Mouse (Mus musculus) layer of hippocampus, adult 8-10 months (tissue): Measurements from ENCODE around the gene Hdgf. TPM values are rescaled to one million over a fixed set of nuclear protein-coding genes. Genes with fewer than 3 reads are reported as not detected.
A peak's percentile ranks its signal among the peaks of the same experiment; 100 is the strongest.

ENCODE experiments used
- DNase-seq, 2 experiments: peaks; one replicate each; pipeline ENCODE4 v3.0.0; 2022; ENCODE audit warnings: low spot score in 2 of 2
- total RNA-seq, 4 experiments: library from RNA; stranded (reverse); gene quantifications; 2 replicates each; pipeline ENCODE4 v1.2.4; 2022

The Hdgf gene
- total RNA-seq, 4 experiments from 2014 or later, result 137 to 145 (median 140) TPM

DNA sequence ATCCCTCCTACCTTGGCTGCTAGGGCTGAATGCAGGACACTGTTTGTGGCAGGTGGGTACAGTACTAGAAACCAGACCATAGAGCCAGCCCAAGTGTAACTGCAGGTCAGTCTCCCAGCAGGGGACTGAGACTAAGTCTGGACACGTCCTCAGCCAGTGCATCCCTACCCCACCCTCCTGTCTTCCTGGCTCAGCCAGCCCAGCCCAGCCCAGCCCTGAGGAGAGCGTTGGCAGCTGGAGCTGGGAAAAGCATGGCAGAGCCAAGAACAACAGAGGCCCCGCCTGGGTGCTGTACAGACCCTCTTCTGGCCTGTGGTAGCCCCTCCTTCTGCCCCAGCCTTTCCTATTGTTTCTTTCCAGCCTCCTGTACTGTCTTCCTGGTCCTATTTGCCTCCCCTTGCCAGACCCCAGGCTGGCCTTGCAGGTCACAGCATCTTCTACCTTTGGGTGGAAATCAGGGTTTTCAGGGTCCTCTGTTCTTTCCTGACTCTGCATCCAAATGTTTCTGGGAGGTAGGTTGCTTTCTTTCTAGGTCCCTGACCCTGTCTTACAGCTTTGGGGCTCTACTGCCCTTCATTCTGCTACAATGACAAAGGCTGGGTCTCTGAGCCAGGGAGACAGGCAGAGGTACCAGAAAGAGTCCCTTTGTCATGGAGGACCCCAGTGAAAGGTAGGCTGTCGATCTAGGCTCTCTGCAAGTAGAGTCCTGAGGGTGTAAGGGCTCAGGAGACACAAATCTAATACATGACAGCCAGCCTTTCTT lies 38.9 kb downstream of the Hdgf start:
- no peak for DNase-seq

DNA sequence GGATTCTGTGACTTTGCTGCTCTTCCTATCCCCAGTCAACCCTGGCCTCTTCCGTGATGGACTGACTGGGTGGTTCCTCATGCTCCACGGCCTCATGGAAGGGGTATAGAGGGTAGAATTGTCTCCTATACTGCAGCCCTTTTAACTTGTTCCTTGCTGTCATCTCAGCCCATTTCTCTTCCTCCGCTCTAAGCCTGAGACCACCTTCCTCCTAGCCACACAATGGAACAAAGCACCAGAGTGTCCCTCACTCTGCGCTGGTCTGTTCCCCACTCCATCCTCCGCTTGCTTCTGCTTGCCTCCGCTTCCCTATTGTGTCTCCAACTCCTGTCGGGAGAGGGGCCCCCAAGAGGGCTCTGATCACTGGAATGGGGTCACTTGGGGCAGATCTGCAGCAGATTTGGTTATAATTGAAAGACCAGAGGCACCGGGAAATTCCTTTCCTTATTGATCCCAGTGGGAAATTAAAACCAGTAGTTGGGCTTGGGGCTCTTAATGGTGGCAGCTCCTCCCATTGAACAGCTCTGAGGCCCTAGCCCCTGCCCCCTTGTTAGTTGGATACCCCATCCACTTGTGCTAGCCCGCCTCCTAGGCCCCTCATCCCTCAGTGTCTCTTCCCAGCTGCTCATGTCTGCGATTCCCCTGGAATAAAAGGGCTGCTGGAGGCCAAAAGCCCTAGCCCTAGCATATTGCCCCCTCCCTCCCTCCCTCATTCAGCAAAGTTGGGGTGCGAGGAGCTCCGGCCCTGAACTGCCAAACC lies 39.8 kb downstream of the Hdgf start:
- no peak for DNase-seq

DNA sequence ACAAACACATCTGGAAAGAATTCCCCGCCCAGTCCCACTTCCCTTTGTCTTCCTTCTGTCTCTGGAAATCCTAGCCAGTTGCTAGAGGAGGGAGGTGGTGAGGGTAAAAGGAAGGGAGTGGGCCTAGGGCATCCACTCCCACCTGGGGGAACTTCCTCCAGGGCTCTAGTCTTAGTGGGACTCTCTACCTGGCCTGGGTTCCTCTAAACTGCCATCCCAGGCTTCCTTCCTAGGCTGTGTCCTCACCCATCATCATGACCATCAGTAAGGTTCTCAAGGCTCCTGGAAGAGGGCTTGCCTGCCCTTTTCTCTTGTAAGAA lies 40.4 kb downstream of the Hdgf start:
- no peak for DNase-seq

DNA sequence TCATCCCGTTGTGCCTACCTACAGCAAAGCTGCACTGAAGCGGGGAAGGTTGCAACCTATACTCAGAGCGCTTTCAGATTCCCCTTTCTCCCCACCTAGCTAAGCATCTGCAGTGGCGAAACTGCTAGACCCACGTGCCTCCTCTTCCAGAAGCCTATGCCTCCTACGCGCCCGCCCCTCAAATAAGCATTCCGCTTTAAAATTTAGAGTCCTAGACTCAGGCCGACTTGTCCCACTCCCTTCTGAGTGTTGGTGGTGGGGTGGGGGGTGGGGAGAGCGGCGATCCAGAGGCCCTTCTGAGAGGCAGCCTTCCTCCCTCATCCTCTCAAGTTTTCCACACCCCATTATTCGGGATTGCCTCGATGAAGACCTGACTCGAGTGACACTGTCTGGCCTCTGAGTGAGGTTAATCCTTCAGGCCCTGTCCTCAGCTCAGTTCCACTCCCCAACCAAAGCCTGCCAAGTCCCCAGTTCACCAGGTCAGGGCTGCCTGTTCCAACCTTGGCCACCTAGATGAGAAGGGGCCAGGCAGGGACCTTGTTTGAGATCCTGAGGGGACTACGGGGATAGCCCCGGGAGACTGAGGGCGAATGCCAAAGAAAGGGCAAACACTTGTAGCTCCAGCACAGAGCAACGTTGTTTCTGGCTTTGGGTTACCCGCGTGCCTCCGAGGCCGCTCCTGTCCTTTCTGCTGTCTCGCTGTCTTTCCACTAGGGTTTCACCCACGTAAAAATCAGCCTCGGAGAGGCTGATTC lies 41.1 kb downstream of the Hdgf start:
- no peak for DNase-seq

DNA sequence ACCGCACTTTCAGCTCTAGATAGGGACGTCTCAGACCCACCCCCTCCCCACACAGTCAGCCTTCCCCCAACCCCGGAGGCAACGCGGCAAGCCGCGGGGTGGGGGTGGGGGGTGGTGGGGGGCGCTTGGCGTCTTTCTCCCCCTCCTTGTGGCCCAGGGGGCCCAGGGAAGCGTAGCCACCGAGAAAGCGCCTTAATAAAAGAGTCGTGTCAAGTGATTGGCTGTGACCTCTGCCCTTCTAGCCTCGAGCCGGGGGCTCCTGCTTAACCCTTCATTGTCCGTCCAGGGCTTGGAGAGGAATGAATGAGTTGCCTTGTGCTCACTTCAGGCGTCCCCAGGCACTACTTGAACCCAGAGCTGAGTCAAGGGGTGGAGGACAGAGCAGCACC lies 41.7 kb downstream of the Hdgf start:
- no peak for DNase-seq

DNA sequence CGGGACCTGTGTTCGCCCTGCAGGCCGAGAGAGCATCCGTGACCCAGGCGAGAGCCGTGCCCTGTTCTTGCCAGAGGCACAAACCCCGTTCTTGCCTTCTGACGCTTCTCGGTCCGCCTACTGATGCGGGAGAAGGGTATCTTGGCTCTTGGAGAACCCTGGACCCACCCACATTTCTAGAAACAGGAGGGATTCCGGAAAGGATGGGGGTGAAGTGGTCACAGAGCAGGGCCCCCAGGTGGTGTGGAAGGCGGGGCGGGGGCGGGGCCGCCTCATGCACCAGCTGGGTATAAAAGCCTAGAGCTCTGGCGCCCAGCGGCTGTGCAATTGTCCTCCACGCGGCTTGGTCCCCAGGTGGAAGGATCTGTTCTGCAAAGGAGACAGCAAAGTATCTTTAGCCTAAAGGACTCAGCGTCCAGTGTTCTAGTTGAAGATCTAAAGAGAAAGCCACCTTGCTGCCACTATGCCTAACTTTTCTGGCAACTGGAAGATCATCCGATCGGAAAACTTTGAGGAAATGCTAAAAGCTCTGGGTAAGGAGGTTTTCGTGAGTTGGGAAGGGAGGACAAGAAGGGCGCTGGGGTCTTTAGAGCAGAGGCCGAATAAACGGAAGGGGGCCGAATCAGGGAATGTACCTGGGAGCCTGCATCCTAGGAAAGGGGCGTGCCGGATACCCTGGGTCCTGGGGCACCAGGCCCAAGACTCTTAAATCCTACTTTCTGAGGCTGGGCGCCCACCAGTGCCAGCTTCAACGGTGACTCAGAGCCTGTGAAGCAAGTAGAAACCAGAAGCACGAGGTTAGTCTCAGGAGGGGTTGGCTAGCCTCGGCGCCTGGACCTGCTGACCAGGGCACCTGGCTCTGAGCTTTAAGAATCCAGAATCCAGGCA lies 42.5 kb downstream of the Hdgf start, which contains the start of gene Crabp2:
Gene Crabp2 (plus strand): TSS at position 289 of the 888 bp plus-strand sequence.
- DNase-seq, result no peak

DNA sequence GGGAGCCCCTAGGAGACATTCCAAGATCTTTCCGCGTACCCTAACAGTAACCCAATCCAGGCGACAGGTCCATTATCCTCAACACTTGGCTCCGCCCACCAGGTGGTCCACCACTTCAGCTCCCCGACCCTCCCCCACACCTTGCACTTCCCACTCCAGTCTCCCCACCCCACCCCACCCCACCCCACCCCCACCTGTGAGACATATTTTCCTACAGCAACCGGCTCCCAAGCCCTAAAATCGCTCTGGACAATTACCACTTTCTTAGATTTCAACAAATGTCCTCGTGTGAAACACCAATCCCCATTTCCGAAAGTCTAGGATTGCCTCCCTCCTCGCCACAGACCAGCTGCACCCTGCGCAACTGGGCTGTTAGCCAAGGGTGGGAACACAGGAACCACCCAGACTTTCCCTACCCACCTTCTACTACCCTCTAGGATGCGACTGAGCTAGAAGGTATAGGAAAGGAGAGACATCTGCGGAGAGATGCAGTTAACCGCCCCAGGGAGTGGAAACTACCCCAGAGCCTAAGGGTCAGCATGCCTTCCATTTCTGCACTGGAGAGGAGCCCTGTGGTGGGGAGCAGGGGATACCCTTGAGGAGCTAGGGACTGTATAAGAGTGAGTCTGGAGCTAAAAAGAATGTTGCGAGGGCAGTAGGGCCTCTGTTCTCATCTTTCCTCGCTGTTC lies 43.3 kb downstream of the Hdgf start:
- no peak for DNase-seq

DNA sequence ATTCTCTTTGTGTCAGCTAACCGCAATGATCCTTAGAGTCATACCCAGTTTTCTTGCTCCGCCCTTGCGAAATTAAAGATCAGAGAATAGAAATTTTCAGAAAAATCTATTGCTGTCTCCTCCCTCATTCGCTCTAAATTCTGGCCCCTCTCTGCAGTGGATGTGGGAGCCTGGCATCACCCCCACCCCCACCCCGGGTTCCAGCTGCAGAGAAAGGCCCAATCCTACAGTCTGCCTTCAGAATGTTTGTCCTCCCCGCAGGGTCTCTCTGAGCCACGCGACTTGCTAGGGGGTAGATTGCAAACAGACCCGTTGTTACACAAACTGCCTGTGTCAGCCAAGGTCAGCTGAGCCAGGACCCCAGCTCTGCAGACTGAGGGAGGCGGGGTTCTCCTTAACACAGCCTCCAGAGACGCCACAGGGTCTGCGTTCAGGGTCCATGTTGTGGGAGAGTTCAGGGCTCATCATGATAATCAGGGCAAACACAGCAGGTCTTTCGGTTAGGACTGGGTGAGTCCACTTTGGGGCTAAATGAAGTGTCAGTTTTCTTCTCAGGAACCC lies 43.9 kb downstream of the Hdgf start:
- DNase-seq, result no peak

DNA sequence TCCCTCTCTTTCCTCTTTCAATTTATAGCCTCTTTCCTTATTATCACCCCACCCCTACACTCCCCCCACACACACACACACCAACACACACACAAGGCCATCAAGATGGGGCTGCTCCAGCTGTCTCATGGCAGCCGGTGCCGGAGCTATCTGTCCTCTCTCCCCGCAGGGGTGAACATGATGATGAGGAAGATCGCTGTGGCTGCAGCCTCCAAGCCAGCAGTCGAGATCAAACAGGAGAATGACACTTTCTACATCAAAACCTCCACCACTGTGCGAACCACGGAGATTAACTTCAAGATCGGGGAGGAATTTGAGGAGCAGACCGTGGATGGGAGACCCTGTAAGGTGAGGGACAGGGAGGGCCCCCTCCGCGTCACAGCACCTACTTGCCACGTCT lies 45.8 kb downstream of the Hdgf start:
- no peak for DNase-seq

DNA sequence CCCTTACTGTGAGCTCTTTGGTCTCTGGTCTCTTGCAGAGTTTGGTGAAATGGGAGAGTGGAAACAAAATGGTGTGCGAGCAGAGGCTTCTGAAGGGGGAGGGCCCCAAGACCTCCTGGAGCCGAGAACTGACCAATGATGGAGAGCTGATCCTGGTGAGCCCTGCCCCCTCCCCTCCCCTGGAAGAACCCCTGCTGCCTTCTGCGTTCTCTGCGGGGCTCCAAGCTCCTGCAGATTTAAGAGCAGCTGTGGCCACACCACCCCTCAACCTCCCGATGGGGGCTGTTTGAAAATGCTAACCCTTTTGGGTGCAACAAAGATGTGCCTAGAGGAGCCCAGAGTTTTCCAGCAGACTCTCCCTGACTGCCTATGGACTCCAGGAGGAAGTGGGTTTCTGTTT lies 46.3 kb downstream of the Hdgf start:
- DNase-seq, result no peak

DNA sequence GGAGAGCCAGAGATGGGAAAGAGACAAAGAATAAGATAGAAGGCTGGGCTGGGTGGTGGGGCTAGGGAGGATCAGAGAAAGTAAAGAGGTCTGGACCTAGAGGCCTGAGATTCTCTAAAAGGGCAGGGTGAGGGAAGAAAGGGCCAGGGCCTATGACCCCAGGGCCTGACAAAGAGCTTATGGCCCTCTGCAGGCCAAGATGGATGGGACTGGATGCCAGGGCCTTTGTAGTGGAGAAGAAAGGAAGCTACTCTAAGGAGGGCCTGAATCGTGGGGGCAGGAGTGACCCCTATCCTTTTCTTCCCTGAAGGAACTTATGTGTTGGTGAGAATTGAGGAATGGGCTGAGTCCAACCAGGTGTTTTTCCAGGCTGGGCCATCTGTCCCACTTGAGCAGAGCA lies 51.9 kb downstream of the Hdgf start:
- DNase-seq, result no peak

DNA sequence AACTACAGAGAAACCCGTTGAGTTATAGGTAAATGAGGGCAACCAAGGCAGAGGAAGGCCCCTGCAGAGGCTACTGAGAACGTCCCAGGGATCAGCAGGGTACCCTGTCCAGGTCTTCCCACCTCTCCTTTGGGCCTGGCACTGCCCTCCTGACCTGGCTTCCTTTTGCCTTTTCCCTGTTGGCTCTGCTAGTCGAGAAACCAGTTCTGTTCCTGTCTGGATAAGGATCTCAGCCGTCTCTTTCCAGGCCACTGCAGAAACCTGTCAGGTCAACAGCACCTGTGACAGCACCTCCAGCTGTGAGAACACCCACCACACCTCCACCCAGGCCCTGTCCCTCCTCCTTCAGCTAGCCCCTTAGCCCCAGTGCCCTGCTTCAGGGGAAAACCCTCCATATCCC lies 52.4 kb downstream of the Hdgf start:
- no peak for DNase-seq

DNA sequence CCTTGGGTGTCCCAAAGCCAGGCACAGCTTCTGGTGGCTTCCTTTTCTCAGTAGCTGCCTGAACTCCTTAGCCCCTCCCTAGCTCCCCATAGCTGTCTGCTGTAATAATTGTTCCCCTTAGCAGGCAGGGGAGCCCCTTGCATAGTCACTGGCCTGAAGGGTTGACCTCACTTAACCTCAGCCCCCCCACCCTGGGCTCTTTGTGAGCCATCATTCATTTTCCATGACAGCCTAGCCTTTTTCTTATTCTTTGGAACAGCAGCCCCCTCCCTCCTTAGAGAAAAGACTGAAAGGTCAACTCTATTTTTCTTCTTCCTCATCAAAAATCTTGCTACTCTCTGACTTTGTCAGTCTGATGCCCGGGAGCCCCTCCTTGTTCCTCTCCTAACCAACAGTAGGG lies 52.8 kb downstream of the Hdgf start:
- DNase-seq, result no peak

DNA sequence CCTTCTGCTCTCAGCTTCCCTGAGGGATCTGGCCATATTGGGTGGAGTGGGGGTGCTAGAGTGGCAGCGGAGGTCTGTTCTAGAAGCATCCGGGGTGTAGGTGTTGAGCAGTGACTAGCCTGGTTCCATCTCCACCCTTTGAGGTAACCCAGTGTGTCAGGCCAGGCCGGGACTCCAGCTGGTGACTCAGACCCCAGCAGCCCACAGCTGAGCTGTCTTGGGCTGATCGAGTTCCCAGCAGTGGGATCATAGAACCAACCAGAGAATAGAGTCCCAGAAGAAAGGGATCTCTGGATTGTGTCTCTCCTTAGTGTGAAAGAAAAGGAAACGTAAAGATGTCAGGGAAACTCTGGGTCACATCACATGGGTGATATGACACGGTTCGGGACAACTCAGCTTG lies 53.2 kb downstream of the Hdgf start:
- no peak for DNase-seq

DNA sequence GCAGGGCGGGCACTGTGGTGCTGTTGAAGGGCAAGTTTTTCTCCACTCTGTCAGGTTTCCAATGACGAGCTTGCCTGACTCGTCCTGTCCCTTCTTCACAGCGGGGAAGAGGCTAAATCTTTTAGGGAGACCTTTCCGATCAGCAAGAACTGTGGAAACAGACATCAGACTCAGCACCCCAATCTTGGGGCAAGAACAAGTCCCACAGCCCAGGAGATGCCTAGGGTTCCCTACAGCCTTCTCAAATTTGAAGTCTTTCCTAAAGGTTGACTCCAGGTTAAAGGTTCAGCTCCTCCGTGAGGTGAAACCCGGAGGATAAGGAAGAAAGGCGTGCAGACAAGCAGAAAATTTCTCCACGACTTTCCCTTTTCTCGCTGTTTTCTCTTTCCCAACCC lies 54.1 kb downstream of the Hdgf start:
- no peak for DNase-seq

DNA sequence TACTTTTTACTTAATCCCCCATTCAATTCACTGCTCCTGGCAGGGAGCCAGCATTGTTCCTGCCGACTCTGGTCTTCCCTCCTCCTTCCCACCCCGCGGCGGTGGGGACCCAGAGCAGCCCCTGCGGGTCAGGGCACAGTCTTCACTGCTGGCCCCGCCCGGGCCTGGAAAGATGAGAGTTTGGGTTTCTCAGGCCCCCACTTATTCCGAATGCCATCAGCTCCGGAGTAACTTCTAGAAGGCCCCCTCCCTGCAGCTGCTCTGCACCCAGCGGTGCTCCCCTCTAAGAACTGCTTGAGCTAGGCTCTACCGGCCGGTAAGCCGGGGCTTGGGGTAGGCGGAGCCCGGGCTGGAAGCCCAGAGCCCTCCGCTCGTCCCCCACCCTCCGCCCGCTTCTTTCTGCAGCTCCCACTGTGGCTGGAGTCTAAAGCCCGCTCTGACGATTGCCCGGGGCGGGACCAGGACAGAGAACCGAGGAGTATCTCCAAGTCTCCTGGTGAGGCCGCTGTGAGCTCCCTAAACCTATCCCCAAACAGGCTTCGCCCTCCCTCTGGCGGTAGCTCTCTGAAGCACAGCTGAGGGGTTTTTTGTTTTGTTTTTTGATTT lies 54.6 kb downstream of the Hdgf start:
- peak; percentile 67 to 73 for DNase-seq
